Mouse (Mus musculus) retina, postnatal 7 days (tissue): ENCODE measurements around the gene Fgfr2.

Experiments used
- DNase-seq: peaks from one replicate; pipeline ENCODE4 v3.0.0-alpha.2; 2012; ENCODE audit warnings: low read depth, low spot score

The Fgfr2 gene

GRCm38 (mm10) chr7:130573746-130574145 lies 2549.4 kb downstream of the Fgfr2 start:
- no peak for DNase-seq

DNA sequence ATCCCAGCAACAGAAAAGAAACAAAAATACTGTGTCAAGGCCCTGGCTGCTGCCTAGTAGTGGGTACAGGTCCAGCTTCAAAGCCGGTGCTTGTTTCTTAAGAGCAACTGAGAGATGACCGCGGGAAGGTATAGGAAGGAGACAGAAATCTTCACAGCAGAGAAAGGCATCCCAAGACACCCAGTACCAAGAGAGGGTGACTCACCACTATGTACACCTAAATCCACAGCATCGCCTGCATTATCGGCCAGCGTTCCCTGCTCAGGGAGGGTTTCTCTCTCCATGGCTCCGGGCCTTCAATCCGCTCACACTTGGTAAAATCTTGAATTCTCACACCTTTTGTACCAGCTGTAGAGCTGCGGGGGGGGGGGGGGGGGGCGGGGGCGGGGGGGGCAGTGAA lies 2550.3 kb downstream of the Fgfr2 start, which contains the start of gene Nsmce4a:
Nsmce4a (minus strand) TSS at position 298 of the 400 bp plus-strand sequence.
- no peak for DNase-seq

- DNase-seq, result no peak
These were observed 2552.7 kb downstream of the Fgfr2 start for GRCm38 (mm10) chr7:130570472-130570871.

DNA sequence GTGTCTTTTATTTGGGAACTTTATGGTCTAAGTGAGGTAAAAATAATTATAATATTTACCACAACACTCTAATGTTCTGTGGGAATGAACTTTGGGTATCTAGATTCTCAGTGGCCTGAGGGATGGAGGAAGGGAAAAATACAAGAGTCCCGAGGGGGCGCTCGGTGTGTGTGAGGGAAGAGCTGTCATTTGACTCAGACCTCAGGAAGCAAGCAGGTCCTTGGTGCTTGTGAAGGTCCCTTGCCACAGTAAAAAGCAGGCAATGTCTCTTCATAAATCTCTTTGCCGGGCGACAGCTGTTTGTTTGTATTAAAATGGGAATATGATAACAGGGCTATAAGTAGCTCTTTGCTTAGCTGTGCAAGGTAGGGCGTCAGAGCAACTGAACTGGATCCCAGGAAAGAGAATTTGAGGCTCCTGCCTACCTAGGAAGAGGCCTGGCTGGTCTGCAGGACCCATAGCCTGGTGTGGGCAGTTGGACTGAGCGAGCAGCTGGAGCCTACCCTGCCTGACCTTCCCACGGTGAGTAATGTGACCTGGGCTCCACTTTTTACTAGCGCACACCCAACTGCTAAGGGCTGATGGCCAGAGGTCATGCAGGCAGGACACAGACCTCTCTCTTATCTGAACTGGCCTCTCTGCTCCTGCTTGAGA lies 2554.2 kb downstream of the Fgfr2 start:
- no peak for DNase-seq

- DNase-seq, result no peak
These were observed 2558.6 kb downstream of the Fgfr2 start for GRCm38 (mm10) chr7:130564596-130564995.

- DNase-seq, result no peak
These were observed 2559.3 kb downstream of the Fgfr2 start for GRCm38 (mm10) chr7:130563880-130564279.

GRCm38 (mm10) chr7:130563276-130563675 lies 2559.9 kb downstream of the Fgfr2 start:
- no peak for DNase-seq

- DNase-seq, result no peak
These were observed 2562.2 kb downstream of the Fgfr2 start for GRCm38 (mm10) chr7:130560933-130561332.

DNA sequence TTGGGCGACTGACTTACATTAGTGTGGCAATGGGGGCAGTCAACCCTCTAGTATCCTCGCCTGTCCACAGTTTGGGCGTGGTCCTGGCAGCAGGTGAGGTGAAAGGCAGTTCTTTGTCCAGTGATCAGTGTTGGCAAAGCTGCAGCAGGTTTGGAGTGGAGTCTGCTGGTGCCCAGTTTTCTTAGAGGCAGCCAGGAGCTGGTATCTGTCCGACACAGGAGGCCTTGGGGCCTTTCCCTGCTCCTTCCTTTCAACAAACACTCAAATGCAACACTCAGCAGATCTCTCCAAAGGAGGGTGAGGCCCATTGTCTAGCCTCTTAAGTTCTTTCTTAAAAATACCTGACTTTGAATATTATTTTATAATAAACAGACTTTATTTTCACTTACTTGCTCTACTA lies 2564.6 kb downstream of the Fgfr2 start:
- DNase-seq, result no peak

GRCm38 (mm10) chr7:130555597-130555996 lies 2567.6 kb downstream of the Fgfr2 start:
- DNase-seq, result no peak

GRCm38 (mm10) chr7:130553321-130553720 lies 2569.8 kb downstream of the Fgfr2 start:
- no peak for DNase-seq

- DNase-seq, result no peak
These were observed 2570.4 kb downstream of the Fgfr2 start for GRCm38 (mm10) chr7:130552780-130553179.

DNA sequence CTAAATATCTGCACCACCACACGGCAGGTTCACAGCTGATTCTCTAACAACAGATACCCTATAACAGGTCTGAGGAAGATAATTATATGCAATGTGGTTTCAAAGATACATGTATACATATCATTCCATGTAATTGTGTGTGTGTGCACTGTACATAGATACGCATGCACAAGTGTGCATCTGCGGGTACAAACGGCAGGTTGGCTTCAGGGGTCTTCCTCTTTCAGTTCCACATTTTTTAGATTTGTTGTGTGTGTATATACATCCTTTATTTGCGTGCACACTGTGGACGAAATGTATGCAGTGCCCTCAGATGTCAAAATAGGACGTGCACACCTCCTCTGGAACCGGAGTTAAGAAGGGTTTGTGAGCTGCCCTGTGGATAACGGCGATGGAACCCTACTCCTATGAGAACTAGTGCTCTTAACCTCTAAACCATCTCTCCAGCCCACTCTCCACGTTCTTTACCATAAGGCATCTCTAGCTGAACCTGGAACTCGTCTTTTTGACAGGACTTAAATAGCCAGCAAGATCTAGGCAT lies 2575.4 kb downstream of the Fgfr2 start:
- no peak for DNase-seq

GRCm38 (mm10) chr7:130546791-130547484 lies 2576.2 kb downstream of the Fgfr2 start:
- DNase-seq, result peak; percentile 86

DNA sequence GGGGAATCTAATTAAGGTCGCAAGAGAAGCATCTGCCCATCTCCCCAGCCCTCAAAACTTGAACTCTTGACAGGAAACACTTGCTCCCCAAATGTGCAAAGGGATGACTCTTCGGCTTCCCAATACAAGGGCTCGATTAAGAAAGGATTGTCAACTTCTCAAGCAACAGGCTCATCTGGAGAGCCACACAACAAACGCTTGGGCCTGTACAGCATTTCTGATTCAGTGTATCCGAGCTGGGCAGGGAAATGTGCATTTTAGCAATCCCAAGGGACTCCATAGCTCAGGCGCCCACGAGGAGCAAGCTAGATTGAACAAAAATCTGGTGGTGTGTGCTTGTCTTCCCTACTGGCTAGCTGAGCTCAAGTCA lies 2576.7 kb downstream of the Fgfr2 start:
- no peak for DNase-seq

DNA sequence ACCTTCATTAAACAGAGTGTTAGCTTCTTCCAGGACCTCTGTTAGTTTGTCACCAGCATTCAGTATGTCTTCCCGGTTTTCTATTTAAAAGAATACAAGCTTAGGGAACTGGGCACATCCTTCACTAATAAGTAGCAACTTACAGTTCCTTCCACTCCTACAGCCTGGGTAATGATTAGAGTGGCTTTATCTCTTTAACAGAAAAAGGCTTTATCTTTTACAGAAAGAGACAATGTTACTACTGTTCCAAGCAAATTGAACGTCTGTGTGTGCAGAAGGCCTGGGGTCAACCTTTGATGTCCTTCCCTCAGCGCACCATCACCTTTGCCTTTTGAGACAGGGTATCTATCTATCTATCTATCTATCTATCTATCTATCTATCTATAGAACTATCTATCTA lies 2577.3 kb downstream of the Fgfr2 start:
- DNase-seq, result no peak

DNA sequence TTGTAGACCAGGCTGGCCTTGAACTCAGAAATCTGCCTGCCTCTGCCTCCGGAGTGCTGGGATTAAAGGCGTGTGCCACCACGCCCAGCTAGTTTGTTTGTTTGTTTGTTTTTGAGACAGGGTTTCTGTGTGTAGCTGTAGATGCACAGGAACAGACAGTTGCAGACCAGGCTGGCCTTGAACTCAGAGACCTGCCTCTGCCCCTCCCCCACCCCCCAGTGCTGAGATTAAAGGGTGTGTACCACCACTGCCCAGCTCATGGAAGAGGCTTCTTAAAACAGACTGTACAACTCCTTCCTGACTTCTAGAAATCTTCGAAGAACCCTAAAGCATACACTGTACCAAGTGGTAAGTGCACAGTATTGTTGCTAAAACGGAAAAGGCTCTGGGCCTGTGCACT lies 2577.7 kb downstream of the Fgfr2 start:
- DNase-seq, result no peak

GRCm38 (mm10) chr7:130543181-130543580 lies 2580.0 kb downstream of the Fgfr2 start:
- DNase-seq, result no peak

DNA sequence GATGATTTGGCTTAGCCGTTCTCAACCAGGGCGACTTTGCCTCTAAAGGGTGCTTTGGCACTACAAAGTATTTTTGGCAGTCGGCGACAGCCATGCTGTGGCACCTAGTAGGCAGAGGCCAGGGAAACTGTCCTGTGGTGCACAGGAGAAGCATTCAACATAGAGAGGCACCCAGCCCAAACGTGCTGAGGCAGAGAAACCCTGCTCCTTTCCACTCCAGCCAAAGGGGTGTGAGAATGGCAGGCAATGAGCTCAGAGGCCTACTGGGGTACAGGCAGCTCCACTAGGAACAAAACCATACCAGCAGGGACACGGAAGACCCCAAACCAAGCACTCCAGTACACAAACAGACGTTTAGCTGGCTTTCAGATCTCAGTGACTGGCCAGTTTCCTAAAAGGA lies 2583.0 kb downstream of the Fgfr2 start:
- DNase-seq, result no peak

- no peak for DNase-seq
These were observed 2586.1 kb downstream of the Fgfr2 start for GRCm38 (mm10) chr7:130537068-130537467.

- no peak for DNase-seq
These were observed 2588.0 kb downstream of the Fgfr2 start for GRCm38 (mm10) chr7:130535174-130535573.

DNA sequence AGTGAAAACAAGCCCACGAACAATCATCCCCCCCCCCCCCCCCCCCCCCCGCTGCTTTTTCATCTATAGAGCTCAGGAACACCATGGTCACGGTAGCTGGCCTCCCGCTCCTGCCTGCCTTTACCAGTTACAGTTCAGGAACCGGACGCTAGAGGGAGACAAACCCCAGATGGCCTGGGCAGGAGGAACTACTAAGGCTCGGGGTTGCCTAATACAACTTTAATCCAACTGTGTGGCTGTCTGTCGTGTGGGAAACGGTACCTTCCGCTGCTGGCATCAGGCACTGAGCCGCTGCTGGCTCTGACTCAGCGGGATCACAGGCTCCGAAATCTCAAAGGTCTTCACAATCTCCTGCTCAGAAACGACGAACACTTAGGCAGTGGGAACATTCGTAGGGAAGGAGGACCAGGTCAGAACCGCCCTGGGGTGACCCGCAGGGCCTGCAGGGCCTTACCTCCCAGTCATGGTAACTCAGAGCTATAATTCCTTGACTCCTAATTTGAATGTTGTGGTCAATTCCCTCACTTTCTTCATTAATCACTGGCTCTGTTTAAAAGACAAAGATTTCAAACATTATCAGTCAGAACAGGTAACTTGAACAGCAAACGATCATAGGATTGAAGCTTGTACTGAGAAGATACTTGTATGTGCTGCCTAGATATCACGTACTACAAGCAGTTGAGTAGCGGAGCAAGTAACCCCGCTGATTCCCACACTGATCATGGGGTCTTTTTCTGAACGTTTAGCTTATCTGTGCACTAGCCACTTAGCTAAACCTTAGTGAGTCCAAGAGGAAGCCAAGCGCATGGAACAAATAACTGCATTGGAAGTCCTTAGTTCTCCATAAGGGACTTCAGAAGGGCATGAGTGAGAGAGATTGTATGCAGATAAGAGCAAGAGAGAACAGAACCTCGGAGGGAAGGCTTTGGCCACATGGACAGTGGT lies 2589.6 kb downstream of the Fgfr2 start:
- peak; percentile 86 for DNase-seq
